Mouse (Mus musculus): ENCODE measurements around the gene Nradd. TPM values are rescaled to one million over a fixed set of nuclear protein-coding genes. Genes with fewer than 3 reads are reported as not detected.

Gene Nradd
- polyA plus RNA-seq, 1 experiment = 5.5 TPM

GRCm38 (mm10) chr9:110652963-110653654, 28.9 kb upstream of the Nradd start:
- Histone ChIP-seq H3K4me3 (ENCODE audit: extremely low read depth, insufficient read depth, insufficient read length) (peak overlapping the region; percentile 80), H3K27me3 (ENCODE audit: control insufficient read depth, insufficient read depth, low read length) (no peaks in the 10 kb centered on the region), H3K27ac (ENCODE audit: insufficient read depth, low read length) (peak overlapping the region; percentile 73), H3K36me3 (ENCODE audit: control insufficient read depth, insufficient read depth, low read length) (no peaks in the 10 kb centered on the region), H3K4me1 (ENCODE audit: control insufficient read depth, insufficient read depth, insufficient read length) (peaks cover 23% of the 10 kb centered on the region; the same call in 1 of the 2 replicates)
- DNase-seq (ENCODE audit: low read depth in 1 of 2, low spot score in 2 of 2) = no peak
- WGBS = 5% methylated on average over 14 of the region's 14 CpGs
- TF ChIP-seq CTCF (IDR thresholded peaks at IDR 0.05; ENCODE audit: extremely low read depth, insufficient read depth, insufficient read length, insufficient replicate concordance) (no peak), POLR2A (IDR thresholded peaks at IDR 0.05; ENCODE audit: low read depth, low read length) (no peak)

GRCm38 (mm10) chr9:110651931-110652722, 27.9 kb upstream of the Nradd start:
- H3K4me1 ChIP-seq (ENCODE audit: control insufficient read depth, insufficient read depth, insufficient read length) = peaks cover 17% of the 10 kb centered on the region; the same call in 1 of the 2 replicates
- no peak for DNase-seq (ENCODE audit: low read depth in 1 of 2, low spot score in 2 of 2)
- H3K4me3 ChIP-seq (ENCODE audit: extremely low read depth, insufficient read depth, insufficient read length) = peak overlapping the region; percentile 80; the same call in 1 of the 2 replicates
- no peak for TF ChIP-seq POLR2A (IDR thresholded peaks at IDR 0.05; ENCODE audit: low read depth, low read length)
- TF ChIP-seq CTCF (IDR thresholded peaks at IDR 0.05; ENCODE audit: extremely low read depth, insufficient read depth, insufficient read length, insufficient replicate concordance) = no peak
- H3K27me3 ChIP-seq (ENCODE audit: control insufficient read depth, insufficient read depth, low read length) = no peaks in the 10 kb centered on the region
- WGBS = 8% methylated on average over 13 of the region's 13 CpGs
- no peaks in the 10 kb centered on the region for H3K36me3 ChIP-seq (ENCODE audit: control insufficient read depth, insufficient read depth, low read length)
- peak overlapping the region; percentile 48 for H3K27ac ChIP-seq (ENCODE audit: insufficient read depth, low read length)

- H3K27me3 ChIP-seq (ENCODE audit: control insufficient read depth, insufficient read depth, low read length) = no peaks in the 10 kb centered on the region
- peaks cover 22% of the 10 kb centered on the region; the same call in 1 of the 2 replicates for H3K4me1 ChIP-seq (ENCODE audit: control insufficient read depth, insufficient read depth, insufficient read length)
- no peak overlapping the region for H3K4me3 ChIP-seq (ENCODE audit: extremely low read depth, insufficient read depth, insufficient read length)
- H3K27ac ChIP-seq (ENCODE audit: insufficient read depth, low read length) = no peak overlapping the region
- no peaks in the 10 kb centered on the region for H3K36me3 ChIP-seq (ENCODE audit: control insufficient read depth, insufficient read depth, low read length)
- TF ChIP-seq CTCF (IDR thresholded peaks at IDR 0.05; ENCODE audit: extremely low read depth, insufficient read depth, insufficient read length, insufficient replicate concordance) = no peak
- TF ChIP-seq POLR2A (IDR thresholded peaks at IDR 0.05; ENCODE audit: low read depth, low read length) = no peak
- no peak for DNase-seq (ENCODE audit: low read depth in 1 of 2, low spot score in 2 of 2)
These were observed 25.5 kb upstream of the Nradd start for GRCm38 (mm10) chr9:110649775-110650174.

- TF ChIP-seq CTCF (IDR thresholded peaks at IDR 0.05; ENCODE audit: extremely low read depth, insufficient read depth, insufficient read length, insufficient replicate concordance) = no peak
- TF ChIP-seq POLR2A (IDR thresholded peaks at IDR 0.05; ENCODE audit: low read depth, low read length) = no peak
- 5% methylated on average over 9 of the region's 9 CpGs for WGBS
- DNase-seq (ENCODE audit: low read depth in 1 of 2, low spot score in 2 of 2) = peak in 1 of 2 experiments; percentile 81
- Histone ChIP-seq H3K36me3 (ENCODE audit: control insufficient read depth, insufficient read depth, low read length) (peaks cover 2% of the 10 kb centered on the region; the same call in 1 of the 2 replicates), H3K4me1 (ENCODE audit: control insufficient read depth, insufficient read depth, insufficient read length) (peaks cover 23% of the 10 kb centered on the region; the same call in 1 of the 2 replicates), H3K4me3 (ENCODE audit: extremely low read depth, insufficient read depth, insufficient read length) (peak overlapping the region; percentile 43), H3K27me3 (ENCODE audit: control insufficient read depth, insufficient read depth, low read length) (no peaks in the 10 kb centered on the region), H3K27ac (ENCODE audit: insufficient read depth, low read length) (peak overlapping the region; percentile 74)
These were observed 21.0 kb upstream of the Nradd start for GRCm38 (mm10) chr9:110645219-110645618.

- Histone ChIP-seq H3K27ac (ENCODE audit: insufficient read depth, low read length) (no peak overlapping the region), H3K27me3 (ENCODE audit: control insufficient read depth, insufficient read depth, low read length) (no peaks in the 10 kb centered on the region), H3K4me3 (ENCODE audit: extremely low read depth, insufficient read depth, insufficient read length) (no peak overlapping the region), H3K4me1 (ENCODE audit: control insufficient read depth, insufficient read depth, insufficient read length) (peaks cover 23% of the 10 kb centered on the region; the same call in 1 of the 2 replicates), H3K36me3 (ENCODE audit: control insufficient read depth, insufficient read depth, low read length) (peaks cover 3% of the 10 kb centered on the region)
- DNase-seq (ENCODE audit: low read depth in 1 of 2, low spot score in 2 of 2) = no peak
- WGBS = 73% methylated on average over 10 of the region's 10 CpGs
- TF ChIP-seq CTCF (IDR thresholded peaks at IDR 0.05; ENCODE audit: extremely low read depth, insufficient read depth, insufficient read length, insufficient replicate concordance) (no peak), POLR2A (IDR thresholded peaks at IDR 0.05; ENCODE audit: low read depth, low read length) (no peak)
These were observed 20.0 kb upstream of the Nradd start for GRCm38 (mm10) chr9:110644295-110644694.

GRCm38 (mm10) chr9:110643787-110644186, 19.5 kb upstream of the Nradd start:
- TF ChIP-seq CTCF (IDR thresholded peaks at IDR 0.05; ENCODE audit: extremely low read depth, insufficient read depth, insufficient read length, insufficient replicate concordance) = no peak
- no peak for TF ChIP-seq POLR2A (IDR thresholded peaks at IDR 0.05; ENCODE audit: low read depth, low read length)
- 84% methylated on average over 7 of the region's 9 CpGs for WGBS

More at GRCm38 (mm10) chr9:110643787-110644186, 19.5 kb upstream of the Nradd start:
- no peaks in the 10 kb centered on the region for H3K27me3 ChIP-seq (ENCODE audit: control insufficient read depth, insufficient read depth, low read length)
- H3K36me3 ChIP-seq (ENCODE audit: control insufficient read depth, insufficient read depth, low read length) = peaks cover 4% of the 10 kb centered on the region
- H3K27ac ChIP-seq (ENCODE audit: insufficient read depth, low read length) = no peak overlapping the region
- H3K4me3 ChIP-seq (ENCODE audit: extremely low read depth, insufficient read depth, insufficient read length) = no peak overlapping the region
- DNase-seq (ENCODE audit: low read depth in 1 of 2, low spot score in 2 of 2) = no peak
- H3K4me1 ChIP-seq (ENCODE audit: control insufficient read depth, insufficient read depth, insufficient read length) = peaks cover 23% of the 10 kb centered on the region; the same call in 1 of the 2 replicates
